Mouse (Mus musculus) MEL (cell line): ENCODE measurements around the gene Pabpn1. TPM values are rescaled to one million over a fixed set of nuclear protein-coding genes. Genes with fewer than 3 reads are reported as not detected.
A peak's percentile ranks its signal among the peaks of the same experiment; 100 is the strongest.

Source experiments
- DNase-seq: peaks from one replicate; pipeline ENCODE4 v3.0.0; 2011; ENCODE audit warnings: low read depth, low spot score
- H3K27ac ChIP-seq: 2 replicates; pipeline ENCODE4 v1.5.1; 2012; ENCODE audit warnings: low read depth, mild to moderate bottlenecking, control low read depth, low read length, moderate library complexity; ENCODE audit not compliant: control insufficient read depth
- H3K27me3 ChIP-seq, 2 experiments: fragments of 150-350 bp in 1 of 2; sonication (generic) in 1 of 2; 2 replicates each; pipeline ENCODE4 v1.6.1; 2012; ENCODE audit warnings: low read length in 2 of 2, mild to moderate bottlenecking in 2 of 2, improper control_type of control experiment in 1 of 2, moderate library complexity in 1 of 2; ENCODE audit not compliant: insufficient read depth in 2 of 2, control insufficient read depth in 1 of 2
- H3K36me3 ChIP-seq, 2 experiments: 2 replicates each; pipeline ENCODE4 v1.6.1; 2012 to 2014; ENCODE audit warnings: low read length in 2 of 2, improper control_type of control experiment in 1 of 2, inconsistent platforms in 1 of 2, mild to moderate bottlenecking in 1 of 2; ENCODE audit not compliant: insufficient read depth in 2 of 2, control insufficient read depth in 1 of 2
- H3K4me1 ChIP-seq, 2 experiments: fragments of 150-350 bp in 1 of 2; sonication (generic) in 1 of 2; 2 replicates each; pipeline ENCODE4 v1.6.1; 2012; ENCODE audit warnings: low read length in 2 of 2, improper control_type of control experiment in 1 of 2, mild to moderate bottlenecking in 1 of 2; ENCODE audit not compliant: insufficient read depth in 2 of 2, control insufficient read depth in 1 of 2
- H3K4me3 ChIP-seq, 2 experiments: fragments of 150-350 bp in 1 of 2; sonication (generic) in 1 of 2; 2 replicates each; pipeline ENCODE4 v1.5.1; 2012; ENCODE audit warnings: low read depth in 2 of 2, low read length in 2 of 2, mild to moderate bottlenecking in 2 of 2, moderate library complexity in 2 of 2, control low read depth in 1 of 2, improper control_type of control experiment in 1 of 2; ENCODE audit not compliant: control insufficient read depth in 1 of 2, insufficient read depth in 1 of 2
- H3K79me2 ChIP-seq: 2 replicates; pipeline ENCODE4 v1.6.1; 2012; ENCODE audit warnings: mild to moderate bottlenecking, low read length, moderate library complexity; ENCODE audit not compliant: control insufficient read depth, poor library complexity, insufficient read depth
- H3K9ac ChIP-seq: 2 replicates; pipeline ENCODE4 v1.6.1; 2012; ENCODE audit warnings: low read depth, mild to moderate bottlenecking, control low read depth, low read length, moderate library complexity; ENCODE audit not compliant: control insufficient read depth, poor library complexity, severe bottlenecking
- H3K9me3 ChIP-seq: fragments of 150-350 bp; sonication (generic); replicated peaks from 2 replicates; pipeline ENCODE4 v1.6.1; 2012; ENCODE audit warnings: mild to moderate bottlenecking, low read length, improper control_type of control experiment, moderate library complexity; ENCODE audit not compliant: insufficient read depth
- BHLHE40 ChIP-seq: IDR thresholded peaks from 2 replicates; pipeline ENCODE4 v1.6.1; 2012; ENCODE audit warnings: low read depth, mild to moderate bottlenecking, inconsistent platforms, low read length, improper control_type of control experiment, borderline replicate concordance
- CHD1 ChIP-seq: IDR thresholded peaks from 2 replicates; pipeline ENCODE4 v1.6.1; 2012; ENCODE audit warnings: low read depth, mild to moderate bottlenecking, inconsistent platforms, low read length, improper control_type of control experiment
- CHD2 ChIP-seq: IDR thresholded peaks from 2 replicates; pipeline ENCODE4 v1.6.1; 2011; ENCODE audit warnings: low read length, improper control_type of control experiment
- CTCF ChIP-seq, 3 experiments: IDR thresholded peaks in 2 of 3; conservative IDR thresholded peaks in 1 of 3; 2 replicates each; pipeline ENCODE4 v1.5.1; 2011 to 2012; ENCODE audit warnings: low read length in 3 of 3, low read depth in 2 of 3, mild to moderate bottlenecking in 2 of 3, improper control_type of control experiment in 1 of 3, inconsistent platforms in 1 of 3, mixed read lengths in 1 of 3, moderate library complexity in 1 of 3; ENCODE audit not compliant: control insufficient read depth in 1 of 3, insufficient read depth in 1 of 3, poor library complexity in 1 of 3, severe bottlenecking in 1 of 3
- E2F4 ChIP-seq: IDR thresholded peaks from 2 replicates; pipeline ENCODE4 v1.6.1; 2011; ENCODE audit warnings: low read depth, low read length, improper control_type of control experiment, borderline replicate concordance
- ETS1 ChIP-seq: IDR thresholded peaks from 2 replicates; pipeline ENCODE4 v1.6.1; 2012; ENCODE audit warnings: low read depth, mild to moderate bottlenecking, inconsistent platforms, low read length, improper control_type of control experiment, moderate library complexity
- GATA1 ChIP-seq: IDR thresholded peaks from 2 replicates; pipeline ENCODE4 v1.6.1; 2011; ENCODE audit warnings: low read depth, low read length, improper control_type of control experiment
- HCFC1 ChIP-seq: IDR thresholded peaks from 2 replicates; pipeline ENCODE4 v1.6.1; 2012; ENCODE audit warnings: low read depth, mild to moderate bottlenecking, inconsistent platforms, low read length, improper control_type of control experiment, moderate library complexity
- MAFK ChIP-seq: IDR thresholded peaks from 2 replicates; pipeline ENCODE4 v1.6.1; 2011; ENCODE audit warnings: low read depth, mild to moderate bottlenecking, low read length, improper control_type of control experiment, borderline replicate concordance
- MEF2A ChIP-seq: IDR thresholded peaks from 2 replicates; pipeline ENCODE4 v1.6.1; 2014; ENCODE audit warnings: low read depth, mild to moderate bottlenecking, inconsistent platforms, low read length, improper control_type of control experiment; ENCODE audit not compliant: poor library complexity, insufficient replicate concordance, severe bottlenecking; ENCODE audit errors: extremely low read depth
- MXI1 ChIP-seq: IDR thresholded peaks from 2 replicates; pipeline ENCODE4 v1.6.1; 2011; ENCODE audit warnings: mild to moderate bottlenecking, low read depth, low read length, improper control_type of control experiment
- MYB ChIP-seq: IDR thresholded peaks from 2 replicates; pipeline ENCODE4 v1.6.1; 2011; ENCODE audit warnings: mild to moderate bottlenecking, low read depth, low read length, improper control_type of control experiment
- NELFE ChIP-seq: IDR thresholded peaks from 2 replicates; pipeline ENCODE4 v1.6.1; 2011; ENCODE audit warnings: low read depth, low read length, improper control_type of control experiment
- NRF1 ChIP-seq: IDR thresholded peaks from 2 replicates; pipeline ENCODE4 v1.6.1; 2014; ENCODE audit warnings: low read depth, mild to moderate bottlenecking, inconsistent platforms, low read length, improper control_type of control experiment, moderate library complexity; ENCODE audit not compliant: poor library complexity, insufficient read depth, severe bottlenecking
- POLR2A ChIP-seq, 2 experiments: IDR thresholded peaks; 2 replicates each; pipeline ENCODE4 v1.6.1; 2011 to 2012; ENCODE audit warnings: low read length in 2 of 2, mild to moderate bottlenecking in 2 of 2, control low read depth in 1 of 2, improper control_type of control experiment in 1 of 2, low read depth in 1 of 2, moderate library complexity in 1 of 2; ENCODE audit not compliant: control insufficient read depth in 1 of 2, insufficient read depth in 1 of 2, poor library complexity in 1 of 2
- POLR2AphosphoS2 ChIP-seq: IDR thresholded peaks from 2 replicates; pipeline ENCODE4 v1.6.1; 2011; ENCODE audit warnings: low read length, improper control_type of control experiment
- POLR2AphosphoS5 ChIP-seq: IDR thresholded peaks from 2 replicates; pipeline ENCODE4 v1.6.1; 2012; ENCODE audit warnings: low read depth, borderline replicate concordance, mild to moderate bottlenecking, inconsistent platforms, low read length, moderate library complexity, mixed read lengths
- RAD21 ChIP-seq: IDR thresholded peaks from 2 replicates; pipeline ENCODE4 v1.6.1; 2011; ENCODE audit warnings: mild to moderate bottlenecking, low read depth, low read length, improper control_type of control experiment
- SIN3A ChIP-seq: IDR thresholded peaks from 2 replicates; pipeline ENCODE4 v1.6.1; 2012; ENCODE audit warnings: low read length, improper control_type of control experiment, inconsistent platforms
- TBP ChIP-seq: IDR thresholded peaks from 2 replicates; pipeline ENCODE4 v1.8.0; 2011; ENCODE audit warnings: low read depth, low read length, improper control_type of control experiment
- TCF12 ChIP-seq: IDR thresholded peaks from 2 replicates; pipeline ENCODE4 v1.6.1; 2014; ENCODE audit warnings: low read depth, mild to moderate bottlenecking, inconsistent platforms, low read length, improper control_type of control experiment, moderate library complexity
- USF1 ChIP-seq: IDR thresholded peaks from 2 replicates; pipeline ENCODE4 v1.6.1; 2014; ENCODE audit warnings: low read depth, mild to moderate bottlenecking, inconsistent platforms, low read length, improper control_type of control experiment, moderate library complexity
- USF2 ChIP-seq, 2 experiments: IDR thresholded peaks; 2 replicates each; pipeline ENCODE4 v1.6.1; 2011 to 2012; ENCODE audit warnings: improper control_type of control experiment in 2 of 2, low read length in 2 of 2, borderline replicate concordance in 1 of 2, inconsistent platforms in 1 of 2, low read depth in 1 of 2, mild to moderate bottlenecking in 1 of 2; ENCODE audit not compliant: insufficient read depth in 1 of 2
- polyA plus RNA-seq, 2 experiments: library from polyadenylated mRNA; stranded (reverse) in 1 of 2; unstranded in 1 of 2; fragments of >175 nt in 1 of 2; fragments of >200 nt in 1 of 2; gene quantifications; 2 replicates each; pipeline versions ENCODE4 v1.2.1 to v1.2.4; 2012; ENCODE audit warnings: low replicate concordance in 2 of 2, low read depth in 1 of 2; ENCODE audit not compliant: insufficient read length in 2 of 2, insufficient read depth in 1 of 2, missing spikeins in 1 of 2
- total RNA-seq: library from RNA; depleted of rRNA; stranded (reverse); fragments of 300-350 nt; gene quantifications from 2 replicates; pipeline ENCODE4 v1.2.3, GENCODE M21; 2012

Gene Pabpn1
- total and polyA plus RNA-seq, 3 experiments = 82.3 to 393 TPM; not detected in 1

DNA sequence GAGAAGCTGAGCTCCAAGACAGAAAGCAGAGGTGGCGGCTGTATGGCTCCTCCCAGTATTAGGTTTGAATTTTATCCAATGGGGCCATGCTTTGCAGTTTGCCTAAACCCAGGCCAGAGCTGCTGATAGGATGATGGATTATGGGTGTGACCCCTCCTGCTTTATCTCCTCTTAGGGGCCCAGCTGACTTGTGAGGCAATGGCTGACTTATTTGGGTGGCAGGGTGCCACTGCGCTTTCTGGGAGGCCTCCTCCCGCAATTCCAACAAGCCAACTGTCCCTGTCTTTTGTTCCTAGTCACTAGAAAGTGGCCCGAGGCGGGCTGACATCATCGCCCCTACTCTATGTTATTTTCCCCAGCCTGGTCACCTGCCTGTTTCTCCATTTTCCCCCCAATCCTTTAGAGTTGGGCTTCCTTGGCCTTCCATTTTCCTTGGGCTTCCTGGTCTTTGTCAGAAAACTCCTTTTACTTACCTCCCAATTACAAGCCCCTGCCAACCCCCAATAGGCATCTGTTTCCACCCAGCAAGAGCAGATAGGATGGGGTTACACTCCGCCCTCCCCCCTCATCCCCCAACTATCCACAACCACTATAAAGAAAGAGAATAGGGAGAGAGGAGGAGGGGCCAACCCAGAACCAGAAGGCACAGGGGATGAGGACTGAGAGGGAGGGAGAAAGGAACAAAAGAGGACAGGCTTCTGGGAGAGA, 32.5 kb downstream of the Pabpn1 start:
- Histone ChIP-seq H3K79me2 (no peaks in the 10 kb centered on the region), H3K27me3 (peaks cover 3 to 4% of the 10 kb centered on the region in 2 experiments), H3K9ac (peak overlapping the region; percentile 57), H3K27ac (no peak overlapping the region), H3K4me1 (peaks cover 8 to 9% of the 10 kb centered on the region in 2 experiments), H3K36me3 (no peaks in the 10 kb centered on the region; a peak in 1 of 4 replicates), H3K9me3 (no peaks in the 10 kb centered on the region), H3K4me3 (peak overlapping the region; percentile 45 to 66)
- peak; percentile 69; the same call in 1 of the 2 replicates for TF ChIP-seq USF1
- TF ChIP-seq TBP = 0 out of 2 replicates have a peak, but pooled peaks have one; percentile 27
- TF ChIP-seq MXI1 = 0 out of 2 replicates have a peak, but pooled peaks have one; percentile 29
- TF ChIP-seq GATA1 = peak; percentile 71
- TF ChIP-seq ETS1 = peak; percentile 89
- TF ChIP-seq TCF12 = 0 out of 2 replicates have a peak, but pooled peaks have one; percentile 20
- no peak for TF ChIP-seq NELFE
- peak; percentile 57 for TF ChIP-seq SIN3A
- TF ChIP-seq E2F4 = no peak
- peak; percentile 55; the same call in 1 of the 2 replicates for TF ChIP-seq HCFC1
- 0 out of 4 replicates have a peak, but pooled peaks of 1 of the 2 experiments have one; percentile 3 for TF ChIP-seq POLR2A (IDR thresholded peaks at IDR 0.05; ENCODE audit: control insufficient read depth in 1 of 2, insufficient read depth in 1 of 2, low read depth in 1 of 2, low read length in 2 of 2, poor library complexity in 1 of 2)
- TF ChIP-seq CHD1 = no peak
- TF ChIP-seq CHD2 = no peak
- peak; percentile 86 for DNase-seq

DNA sequence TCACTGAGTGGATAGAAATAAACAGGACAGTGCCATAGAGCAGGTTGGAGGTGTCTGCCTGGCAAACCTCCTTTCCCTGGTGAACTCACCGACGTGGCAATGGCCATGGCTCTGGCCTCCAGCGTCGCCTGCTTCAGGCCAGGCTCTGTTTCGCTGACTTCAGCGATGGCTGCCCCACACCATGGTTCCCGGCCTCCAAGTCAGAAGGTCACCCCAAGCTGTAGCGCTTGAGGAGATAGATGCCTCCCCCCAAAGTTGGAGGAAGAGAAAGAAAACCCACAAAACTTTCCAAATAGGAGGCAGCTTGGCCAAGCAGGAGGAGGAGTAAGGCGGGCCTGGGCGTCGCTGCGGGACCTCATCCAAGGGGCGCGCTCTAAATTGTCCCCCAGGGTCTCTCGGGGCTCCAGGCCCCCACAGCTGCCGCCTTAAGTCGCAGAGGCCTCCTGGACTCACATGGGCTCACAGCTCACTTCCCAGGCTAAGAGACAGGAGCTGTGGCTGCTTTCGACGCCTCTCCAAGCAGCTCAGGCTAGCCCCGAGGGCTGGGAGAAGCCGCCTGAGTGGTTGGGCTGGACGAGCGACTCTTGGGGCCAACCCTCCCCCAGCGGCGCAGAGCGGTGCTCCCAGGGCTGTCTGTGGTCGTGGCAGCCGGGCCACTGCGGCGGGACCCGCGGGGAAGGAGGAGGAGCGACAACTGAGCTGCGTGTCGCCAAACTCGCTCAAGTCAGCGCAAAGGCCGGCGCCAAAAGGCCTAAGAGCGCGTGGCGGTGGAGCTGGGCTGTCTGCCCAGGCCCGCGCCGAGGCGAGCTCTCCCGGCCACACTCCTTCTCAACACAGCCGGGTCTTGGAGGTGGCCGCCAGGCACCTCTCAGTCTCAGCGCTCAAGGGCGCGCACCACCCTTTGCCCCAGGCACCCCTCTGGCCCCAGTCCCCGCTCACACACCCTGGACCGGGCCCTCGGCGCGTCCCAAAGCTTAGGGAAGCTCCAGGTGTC, 33.3 kb downstream of the Pabpn1 start, which contains the start of gene Efs:
Efs (minus strand) TSS at position 778 of the 994 bp plus-strand sequence.
- H3K9me3 ChIP-seq = no peaks in the 10 kb centered on the region
- no peaks in the 10 kb centered on the region; a peak in 1 of 4 replicates for H3K36me3 ChIP-seq
- TF ChIP-seq MAFK (no peak), BHLHE40 (no peak), SIN3A (no peak), USF2 (IDR thresholded peaks at IDR 0.05; ENCODE audit: borderline replicate concordance in 1 of 2, insufficient read depth in 1 of 2, low read depth in 1 of 2, low read length in 2 of 2) (no peak), CHD2 (no peak), MEF2A (no peak), NRF1 (no peak), POLR2AphosphoS5 (no peak), RAD21 (no peak), ETS1 (no peak), CTCF (IDR thresholded peaks at IDR 0.05 in 2 of 3, conservative IDR thresholded peaks at IDR 0.05 in 1 of 3; ENCODE audit: control insufficient read depth in 1 of 3, insufficient read depth in 1 of 3, low read depth in 2 of 3, low read length in 3 of 3, poor library complexity in 1 of 3, severe bottlenecking in 1 of 3) (no peak), POLR2AphosphoS2 (no peak), MYB (no peak)
- DNase-seq = no peak
- no peak within 1 kb of the TSS for H3K27ac ChIP-seq
- peaks cover 8 to 9% of the 10 kb centered on the region in 2 experiments for H3K4me1 ChIP-seq
- peaks cover 3% of the 10 kb centered on the region in 2 experiments for H3K27me3 ChIP-seq
- no peaks in the 10 kb centered on the region for H3K79me2 ChIP-seq
- H3K9ac ChIP-seq = no peak within 1 kb of the TSS
- H3K4me3 ChIP-seq = no peak within 1 kb of the TSS
